Mouse (Mus musculus): Measurements from ENCODE around the gene Spag6. TPM values are rescaled to one million over a fixed set of nuclear protein-coding genes. Genes with fewer than 3 reads are reported as not detected.

The Spag6 gene
- polyA plus RNA-seq, 1 experiment from 2014 or later: 0.13 TPM

GRCm38 (mm10) chr2:18676457-18676935 is 17.3 kb upstream of the Spag6 start:
- WGBS: 0% methylated on average over 24 of the region's 64 CpGs

DNA sequence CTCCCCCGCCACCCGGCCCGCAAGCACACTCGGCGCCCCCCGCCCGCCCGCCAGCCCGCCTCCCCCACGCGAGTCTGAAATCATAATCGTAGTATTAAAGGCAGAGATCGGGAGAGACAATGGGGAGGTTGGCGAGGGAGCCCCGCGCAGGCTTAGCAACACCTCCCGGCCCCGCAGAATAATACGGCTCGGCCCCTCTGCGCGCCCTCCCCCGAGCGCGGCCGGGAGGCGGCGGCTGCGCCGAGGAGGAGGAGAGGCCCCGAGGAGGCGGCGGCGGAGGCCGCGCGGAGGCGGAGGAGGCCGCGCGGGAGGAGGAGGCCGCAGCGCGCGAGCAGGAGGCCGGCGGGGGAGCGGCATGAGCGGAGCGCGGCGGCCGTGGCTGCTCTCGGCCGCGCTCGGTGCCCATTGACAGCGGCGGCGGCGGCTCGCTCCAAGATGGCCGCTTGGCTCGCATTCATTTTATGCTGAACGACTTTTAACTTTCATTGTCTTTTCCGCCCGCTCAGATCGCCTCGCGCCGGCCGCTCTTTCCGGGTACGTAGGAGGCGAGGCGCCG is 16.8 kb upstream of the Spag6 start, which contains the start of gene Bmi1:
Gene Bmi1, plus strand, starts transcription at position 83 of the 556 bp plus-strand sequence.
- under 1% methylated on average over 66 of the region's 77 CpGs for WGBS
- peak; percentile 76 for ATAC-seq (ENCODE audit: insufficient number of reproducible peaks, insufficient read depth, low FRiP score, low TSS enrichment)
- Histone ChIP-seq H3K4me1 (peaks cover 34% of the 10 kb centered on the region), H3K4me2 (replicated peaks) (peak within 1 kb of the TSS; percentile 78), H3K9me3 (no peaks in the 10 kb centered on the region), H3K27ac (peak within 1 kb of the TSS; percentile 91), H3K27me3 (peaks cover 10% of the 10 kb centered on the region; the same call in 1 of the 2 replicates), H3K36me3 (no peaks in the 10 kb centered on the region), H3K9ac (peak within 1 kb of the TSS; percentile 87), H3K4me3 (peak within 1 kb of the TSS; percentile 89)

More at GRCm38 (mm10) chr2:18676457-18676935, 17.3 kb upstream of the Spag6 start:
- no peaks in the 10 kb centered on the region for H3K36me3 ChIP-seq
- ATAC-seq (ENCODE audit: insufficient number of reproducible peaks, insufficient read depth, low FRiP score, low TSS enrichment): peak; percentile 90
- H3K9ac ChIP-seq: peak overlapping the region; percentile 87
- H3K9me3 ChIP-seq: no peaks in the 10 kb centered on the region
- peak overlapping the region; percentile 91 for H3K27ac ChIP-seq
- H3K27me3 ChIP-seq: peaks cover 10% of the 10 kb centered on the region; the same call in 1 of the 2 replicates
- peak overlapping the region; percentile 89 for H3K4me3 ChIP-seq
- peaks cover 34% of the 10 kb centered on the region for H3K4me1 ChIP-seq
- peak overlapping the region; percentile 78 for H3K4me2 ChIP-seq (replicated peaks)

DNA sequence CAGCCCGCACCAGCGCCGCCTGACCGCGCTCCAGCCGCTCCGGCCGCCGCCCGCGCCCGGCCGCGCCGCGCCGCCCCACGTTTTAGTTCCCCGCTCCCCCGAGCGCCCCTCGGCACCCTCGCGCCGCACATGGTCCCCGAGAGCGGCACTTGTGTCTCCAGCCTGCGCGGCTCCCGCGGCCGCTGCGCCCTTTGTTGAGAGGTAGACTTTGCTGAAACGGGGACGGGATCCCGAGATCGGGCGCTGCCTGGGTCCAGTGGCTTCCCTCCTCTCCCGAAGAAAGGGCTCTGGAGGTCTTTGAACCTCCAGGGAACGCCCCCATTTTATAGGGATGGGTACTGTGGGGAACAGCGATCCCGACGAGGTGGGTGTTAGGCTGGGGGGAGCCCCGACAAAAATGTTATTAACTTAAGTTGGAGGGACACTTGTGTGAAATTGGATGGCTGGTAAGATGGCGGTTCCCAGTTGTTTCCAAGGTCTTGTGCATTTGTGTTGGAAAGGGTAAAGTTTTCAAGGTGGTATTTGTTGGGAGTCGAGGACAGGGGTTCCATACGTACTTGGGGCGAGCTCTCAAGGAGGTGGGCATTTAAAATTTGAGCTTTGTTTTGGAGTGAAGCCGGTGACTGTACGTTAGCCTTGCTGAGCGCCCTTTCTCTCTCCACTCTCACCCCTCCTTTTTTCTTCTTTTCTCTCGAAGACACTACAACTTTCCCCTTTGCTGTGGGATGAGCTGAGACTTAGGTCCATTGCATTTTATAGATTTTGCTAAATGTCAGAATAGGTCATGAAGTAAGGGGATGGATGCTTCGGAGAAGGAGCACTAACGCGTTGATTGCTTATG is 16.0 kb upstream of the Spag6 start:
- no peak for ATAC-seq (ENCODE audit: insufficient number of reproducible peaks, insufficient read depth, low FRiP score, low TSS enrichment)
- Histone ChIP-seq H3K9ac (peak overlapping the region; percentile 87), H3K4me3 (peak overlapping the region; percentile 89), H3K27ac (no peak overlapping the region), H3K4me1 (peaks cover 33% of the 10 kb centered on the region), H3K9me3 (no peaks in the 10 kb centered on the region), H3K4me2 (replicated peaks) (peak overlapping the region; percentile 78), H3K36me3 (peaks cover 3% of the 10 kb centered on the region; the same call in 1 of the 2 replicates), H3K27me3 (peaks cover 12% of the 10 kb centered on the region; the same call in 1 of the 2 replicates)
- under 1% methylated on average over 55 of the region's 55 CpGs for WGBS

DNA sequence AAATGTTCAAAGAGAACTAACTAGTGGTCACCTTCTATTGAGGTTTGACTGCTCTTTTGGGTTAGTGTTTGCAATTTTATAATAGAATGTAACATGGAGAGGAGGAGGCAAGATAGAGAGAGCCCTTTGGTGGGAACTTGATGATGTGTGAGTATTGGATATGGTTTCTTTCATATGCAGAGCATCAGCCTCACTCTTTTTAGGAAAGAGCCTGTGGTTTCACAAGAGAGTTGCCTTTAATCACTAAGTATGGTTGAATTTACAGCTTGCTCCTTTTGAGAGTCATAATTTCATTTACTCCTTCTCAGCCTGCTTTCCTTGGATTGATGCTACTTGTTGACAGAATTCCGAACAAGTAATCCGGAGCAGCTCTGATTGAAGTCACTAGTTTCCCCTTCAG is 14.1 kb upstream of the Spag6 start:
- Histone ChIP-seq H3K27ac (no peak overlapping the region), H3K36me3 (peaks cover 11% of the 10 kb centered on the region), H3K4me3 (no peak overlapping the region), H3K9me3 (no peaks in the 10 kb centered on the region), H3K4me1 (peaks cover 23% of the 10 kb centered on the region), H3K4me2 (replicated peaks) (no peak overlapping the region), H3K9ac (no peak overlapping the region), H3K27me3 (peaks cover 20% of the 10 kb centered on the region)
- ATAC-seq (ENCODE audit: insufficient number of reproducible peaks, insufficient read depth, low FRiP score, low TSS enrichment): no peak
- WGBS: 37% methylated on average over 2 of the region's 2 CpGs

DNA sequence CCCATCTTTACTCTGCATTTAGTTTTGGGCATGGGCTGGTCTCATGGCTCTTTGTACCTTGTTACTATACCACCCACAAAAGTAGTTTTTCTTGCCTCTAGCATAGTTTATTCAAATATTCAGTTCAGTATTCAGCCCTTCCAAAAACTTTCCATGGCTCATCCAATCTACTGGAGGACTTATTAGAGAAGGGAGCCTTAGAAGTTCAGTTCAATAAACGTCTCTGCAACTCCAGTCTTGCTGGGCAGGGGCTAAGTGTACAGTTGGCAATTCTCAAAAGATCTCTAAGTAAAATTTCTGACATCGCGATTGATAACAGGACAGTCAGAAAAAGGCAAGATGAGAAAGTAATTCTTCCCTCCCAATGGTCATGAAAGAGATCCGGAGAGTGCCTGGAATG is 13.3 kb upstream of the Spag6 start:
- no peak for ATAC-seq (ENCODE audit: insufficient number of reproducible peaks, insufficient read depth, low FRiP score, low TSS enrichment)
- Histone ChIP-seq H3K27me3 (peaks cover 20% of the 10 kb centered on the region), H3K9ac (no peak overlapping the region), H3K27ac (no peak overlapping the region), H3K4me2 (replicated peaks) (peak overlapping the region; percentile 76), H3K4me3 (peak overlapping the region; percentile 39), H3K36me3 (peaks cover 11% of the 10 kb centered on the region), H3K4me1 (peaks cover 23% of the 10 kb centered on the region), H3K9me3 (no peaks in the 10 kb centered on the region)
- 0% methylated on average over 4 of the region's 4 CpGs for WGBS

GRCm38 (mm10) chr2:18680961-18681360 is 12.9 kb upstream of the Spag6 start:
- Histone ChIP-seq H3K4me2 (replicated peaks) (peak overlapping the region; percentile 76), H3K9me3 (no peaks in the 10 kb centered on the region), H3K9ac (no peak overlapping the region), H3K27me3 (peaks cover 22% of the 10 kb centered on the region), H3K4me3 (peak overlapping the region; percentile 39), H3K4me1 (peaks cover 19% of the 10 kb centered on the region), H3K27ac (no peak overlapping the region), H3K36me3 (peaks cover 11% of the 10 kb centered on the region)
- under 1% methylated on average over 29 of the region's 29 CpGs for WGBS
- ATAC-seq (ENCODE audit: insufficient number of reproducible peaks, insufficient read depth, low FRiP score, low TSS enrichment): no peak; the same call in 1 of the 2 replicates

DNA sequence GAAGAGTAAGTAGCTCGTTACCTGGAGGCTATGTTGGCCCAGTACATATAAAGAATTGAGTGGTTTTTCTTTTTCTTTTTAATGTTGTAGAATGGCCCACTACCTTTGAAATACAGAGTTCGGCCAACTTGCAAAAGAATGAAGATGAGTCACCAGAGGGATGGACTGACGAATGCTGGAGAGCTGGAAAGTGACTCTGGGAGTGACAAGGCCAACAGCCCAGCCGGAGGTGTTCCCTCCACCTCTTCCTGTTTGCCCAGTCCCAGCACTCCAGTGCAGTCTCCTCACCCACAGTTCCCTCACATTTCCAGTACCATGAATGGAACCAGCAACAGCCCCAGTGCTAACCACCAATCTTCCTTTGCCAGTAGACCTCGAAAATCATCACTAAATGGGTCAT is 9.8 kb upstream of the Spag6 start:
- peaks cover 18% of the 10 kb centered on the region for H3K4me1 ChIP-seq
- peaks cover 11% of the 10 kb centered on the region for H3K36me3 ChIP-seq
- no peak overlapping the region for H3K4me3 ChIP-seq
- peaks cover 47% of the 10 kb centered on the region for H3K27me3 ChIP-seq
- H3K9me3 ChIP-seq: no peaks in the 10 kb centered on the region
- ATAC-seq (ENCODE audit: insufficient number of reproducible peaks, insufficient read depth, low FRiP score, low TSS enrichment): no peak
- H3K27ac ChIP-seq: no peak overlapping the region
- H3K4me2 ChIP-seq (replicated peaks): no peak overlapping the region
- no peak overlapping the region for H3K9ac ChIP-seq
- 55% methylated on average over 5 of the region's 5 CpGs for WGBS

DNA sequence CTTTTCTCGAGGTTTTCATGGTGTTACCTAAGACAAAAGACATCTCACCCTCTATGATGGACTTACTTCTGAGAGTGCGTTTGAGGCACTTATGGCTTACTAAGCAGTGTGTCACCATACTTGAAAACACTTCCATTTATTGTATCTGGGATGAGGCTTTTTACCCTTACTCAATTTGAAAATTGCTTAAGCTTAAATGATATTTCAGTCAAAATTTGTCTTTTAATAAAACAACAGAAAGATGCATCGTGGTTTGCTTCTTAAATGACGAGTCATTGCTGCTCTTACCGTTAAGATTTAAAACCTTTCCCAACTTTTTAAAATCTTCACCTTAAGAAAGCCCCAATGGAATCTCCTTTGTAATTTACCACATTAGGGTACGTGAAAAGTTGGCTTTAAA is 7.4 kb upstream of the Spag6 start:
- Histone ChIP-seq H3K4me1 (peaks cover 18% of the 10 kb centered on the region; the same call in 1 of the 2 replicates), H3K9me3 (no peaks in the 10 kb centered on the region), H3K9ac (no peak overlapping the region), H3K27me3 (peaks cover 56% of the 10 kb centered on the region), H3K36me3 (peaks cover 11% of the 10 kb centered on the region), H3K4me2 (replicated peaks) (no peak overlapping the region), H3K27ac (no peak overlapping the region), H3K4me3 (no peak overlapping the region)
- ATAC-seq (ENCODE audit: insufficient number of reproducible peaks, insufficient read depth, low FRiP score, low TSS enrichment): no peak
- 27% methylated on average over 6 of the region's 6 CpGs for WGBS

DNA sequence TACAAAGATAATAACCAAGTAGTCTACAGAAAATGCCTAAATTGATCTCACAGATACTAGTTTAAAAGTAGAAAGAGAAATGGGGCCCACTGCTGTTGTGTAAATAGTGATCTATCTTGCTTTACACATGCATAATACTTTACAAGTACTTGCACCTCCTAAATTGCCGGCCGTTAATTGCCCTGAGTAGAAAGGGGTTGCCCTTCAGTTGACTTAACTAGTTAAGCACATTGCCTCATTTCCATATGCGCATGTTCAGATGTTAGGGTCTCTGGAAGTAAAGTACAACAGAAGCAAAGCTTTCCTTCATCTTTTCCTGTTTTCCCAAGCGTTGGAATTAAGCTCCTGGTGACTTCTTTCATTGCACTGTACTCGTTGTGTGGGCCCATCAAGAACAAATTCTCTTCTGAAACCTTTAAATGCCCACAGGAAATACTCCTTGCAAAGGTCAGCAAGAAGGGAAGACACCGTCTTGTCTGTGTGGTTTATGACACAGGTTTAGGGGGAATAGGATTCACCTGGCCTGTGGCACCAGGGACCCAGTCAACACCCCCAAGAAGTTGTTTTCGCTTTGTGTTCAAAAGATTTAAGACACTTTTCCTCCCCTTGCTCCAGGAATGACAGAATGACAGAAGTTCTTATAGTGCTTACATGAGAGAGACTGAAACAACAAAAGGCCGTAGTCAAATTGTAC is 6.9 kb upstream of the Spag6 start:
- no peak overlapping the region for H3K9ac ChIP-seq
- no peaks in the 10 kb centered on the region for H3K9me3 ChIP-seq
- peaks cover 17% of the 10 kb centered on the region; the same call in 1 of the 2 replicates for H3K4me1 ChIP-seq
- H3K27ac ChIP-seq: no peak overlapping the region
- no peak overlapping the region for H3K4me2 ChIP-seq (replicated peaks)
- no peak for ATAC-seq (ENCODE audit: insufficient number of reproducible peaks, insufficient read depth, low FRiP score, low TSS enrichment)
- peaks cover 57% of the 10 kb centered on the region for H3K27me3 ChIP-seq
- 15% methylated on average over 8 of the region's 8 CpGs for WGBS
- H3K36me3 ChIP-seq: peaks cover 11% of the 10 kb centered on the region
- H3K4me3 ChIP-seq: no peak overlapping the region

GRCm38 (mm10) chr2:18687671-18688170 is 6.1 kb upstream of the Spag6 start:
- no peaks in the 10 kb centered on the region for H3K9me3 ChIP-seq
- peaks cover 8% of the 10 kb centered on the region for H3K36me3 ChIP-seq
- H3K4me2 ChIP-seq (replicated peaks): no peak overlapping the region
- no peak for ATAC-seq (ENCODE audit: insufficient number of reproducible peaks, insufficient read depth, low FRiP score, low TSS enrichment)
- H3K27ac ChIP-seq: no peak overlapping the region
- 5% methylated on average over 9 of the region's 9 CpGs for WGBS
- H3K4me3 ChIP-seq: no peak overlapping the region
- peaks cover 62% of the 10 kb centered on the region for H3K27me3 ChIP-seq
- H3K4me1 ChIP-seq: peaks cover 17% of the 10 kb centered on the region; the same call in 1 of the 2 replicates
- no peak overlapping the region for H3K9ac ChIP-seq

- Histone ChIP-seq H3K4me1 (peaks cover 17% of the 10 kb centered on the region; the same call in 1 of the 2 replicates), H3K27ac (no peak overlapping the region), H3K9ac (no peak overlapping the region), H3K36me3 (peaks cover 8% of the 10 kb centered on the region), H3K9me3 (no peaks in the 10 kb centered on the region), H3K4me2 (replicated peaks) (peak overlapping the region; percentile 85), H3K4me3 (peak overlapping the region; percentile 45), H3K27me3 (peaks cover 62% of the 10 kb centered on the region)
- 8% methylated on average over 6 of the region's 6 CpGs for WGBS
- ATAC-seq (ENCODE audit: insufficient number of reproducible peaks, insufficient read depth, low FRiP score, low TSS enrichment): no peak
Observed at GRCm38 (mm10) chr2:18688286-18688685, 5.5 kb upstream of the Spag6 start.
